Mouse (Mus musculus): ENCODE measurements around the gene Slc6a1. TPM values are rescaled to one million over a fixed set of nuclear protein-coding genes. Genes with fewer than 3 reads are reported as not detected.

The Slc6a1 gene
- polyA plus RNA-seq, 2 experiments, result 0.03 to 0.04 TPM

DNA sequence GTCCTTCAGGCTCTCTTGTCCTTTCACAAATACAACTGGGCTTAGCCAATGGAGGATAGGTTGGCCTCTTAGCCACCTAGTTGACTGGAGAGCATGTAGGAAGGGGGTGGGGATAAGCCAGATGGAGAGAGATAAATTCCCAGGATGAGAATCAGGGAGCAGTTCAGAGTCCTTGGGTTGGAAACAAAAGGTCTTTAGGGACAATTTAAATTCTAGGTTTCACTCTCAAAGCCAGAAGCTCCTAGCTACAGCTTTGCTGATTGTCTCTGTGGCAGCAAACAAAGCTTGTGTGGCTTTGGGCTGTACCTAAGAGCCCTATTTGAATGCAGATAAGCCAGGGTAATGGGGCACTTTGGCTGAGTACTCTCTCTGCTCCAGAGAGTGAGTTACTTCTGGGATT lies 16.2 kb upstream of the Slc6a1 start:
- no peaks in the 10 kb centered on the region for H3K27me3 ChIP-seq (ENCODE audit: control insufficient read depth, insufficient read depth, low read length)
- H3K4me1 ChIP-seq (replicated peaks; ENCODE audit: control insufficient read depth in 2 of 2, insufficient read depth in 2 of 2, low read length in 1 of 2), result no peaks in the 10 kb centered on the region
- H3K4me2 ChIP-seq (ENCODE audit: low read depth), result no peak overlapping the region
- DNase-seq (ENCODE audit: low read depth in 3 of 3, low spot score in 3 of 3) (no peak), ATAC-seq (ENCODE audit: insufficient read depth) (no peak)
- no peak for TF ChIP-seq CTCF (IDR thresholded peaks at IDR 0.05; ENCODE audit: low read depth)
- TF ChIP-seq EP300 (IDR thresholded peaks at IDR 0.05; ENCODE audit: low read depth), result no peak
- no peak overlapping the region for H3K27ac ChIP-seq
- H3K4me3 ChIP-seq (ENCODE audit: insufficient read depth in 1 of 2, low read depth in 2 of 2, low read length in 2 of 2), result no peak overlapping the region
- no peak overlapping the region for H3K9ac ChIP-seq (replicated peaks)
- no peaks in the 10 kb centered on the region for H3K9me3 ChIP-seq (ENCODE audit: control insufficient read depth, low read length)
- no peaks in the 10 kb centered on the region for H3K36me3 ChIP-seq (replicated peaks; ENCODE audit: control insufficient read depth, insufficient read depth, low read depth)

DNA sequence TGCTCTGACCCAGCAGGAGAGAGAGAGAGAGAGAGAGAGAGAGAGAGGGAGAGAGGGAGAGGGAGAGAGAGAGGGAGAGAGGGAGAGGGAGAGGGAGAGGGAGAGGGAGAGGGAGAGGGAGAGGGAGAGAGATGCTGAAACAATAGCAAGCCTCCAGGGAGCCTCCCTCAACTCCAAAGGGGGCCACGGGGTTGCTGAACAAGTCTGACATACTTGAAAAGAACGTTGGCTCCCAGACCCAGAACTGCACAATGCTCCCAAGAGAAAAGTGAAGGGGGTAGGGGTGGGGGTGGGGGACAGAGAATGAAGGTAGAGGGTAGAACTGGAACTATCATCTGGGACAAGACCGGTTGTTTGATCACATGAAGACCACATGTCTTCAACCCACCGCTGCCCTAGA lies 14.5 kb upstream of the Slc6a1 start:
- H3K4me3 ChIP-seq (ENCODE audit: insufficient read depth in 1 of 2, low read depth in 2 of 2, low read length in 2 of 2), result no peak overlapping the region
- DNase-seq (ENCODE audit: low read depth in 3 of 3, low spot score in 3 of 3), result no peak
- no peaks in the 10 kb centered on the region for H3K9me3 ChIP-seq (ENCODE audit: control insufficient read depth, low read length)
- 24% methylated on average over 4 of the region's 4 CpGs for WGBS (ENCODE audit: insufficient replicate concordance)
- no peak overlapping the region for H3K27ac ChIP-seq
- no peaks in the 10 kb centered on the region for H3K27me3 ChIP-seq (ENCODE audit: control insufficient read depth, insufficient read depth, low read length)
- H3K4me1 ChIP-seq (replicated peaks; ENCODE audit: control insufficient read depth in 2 of 2, insufficient read depth in 2 of 2, low read length in 1 of 2), result no peaks in the 10 kb centered on the region
- no peaks in the 10 kb centered on the region for H3K36me3 ChIP-seq (replicated peaks; ENCODE audit: control insufficient read depth, insufficient read depth, low read depth)
- H3K9ac ChIP-seq (replicated peaks), result no peak overlapping the region
- ATAC-seq (ENCODE audit: insufficient read depth), result no peak
- TF ChIP-seq CTCF (IDR thresholded peaks at IDR 0.05; ENCODE audit: low read depth) (no peak), EP300 (IDR thresholded peaks at IDR 0.05; ENCODE audit: low read depth) (no peak)
- no peak overlapping the region for H3K4me2 ChIP-seq (ENCODE audit: low read depth)

DNA sequence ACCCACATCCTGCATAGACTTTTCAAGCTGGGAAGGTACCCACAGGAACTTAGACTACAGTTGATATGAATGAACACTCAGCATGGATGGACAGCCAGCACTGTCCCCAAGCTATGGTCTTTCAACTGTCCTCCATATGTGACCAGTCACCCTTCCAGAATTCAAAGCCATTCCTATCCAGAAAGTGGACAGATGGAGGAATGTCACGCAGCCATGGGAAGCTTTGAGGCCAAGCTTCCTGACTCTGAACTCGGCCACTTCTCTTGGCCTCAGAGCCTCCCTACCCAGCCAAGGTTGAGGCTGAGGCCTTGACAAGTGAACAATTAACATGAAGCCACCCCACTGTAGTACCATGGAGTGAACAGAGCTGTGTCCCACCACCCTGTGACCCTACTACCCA lies 12.8 kb upstream of the Slc6a1 start:
- Histone ChIP-seq H3K27me3 (ENCODE audit: control insufficient read depth, insufficient read depth, low read length) (no peaks in the 10 kb centered on the region), H3K4me3 (ENCODE audit: insufficient read depth in 1 of 2, low read depth in 2 of 2, low read length in 2 of 2) (no peak overlapping the region), H3K9ac (replicated peaks) (no peak overlapping the region), H3K4me2 (ENCODE audit: low read depth) (no peak overlapping the region), H3K27ac (no peak overlapping the region), H3K9me3 (ENCODE audit: control insufficient read depth, low read length) (no peaks in the 10 kb centered on the region), H3K36me3 (replicated peaks; ENCODE audit: control insufficient read depth, insufficient read depth, low read depth) (no peaks in the 10 kb centered on the region), H3K4me1 (replicated peaks; ENCODE audit: control insufficient read depth in 2 of 2, insufficient read depth in 2 of 2, low read length in 1 of 2) (no peaks in the 10 kb centered on the region)
- ATAC-seq (ENCODE audit: insufficient read depth), result no peak
- no peak for TF ChIP-seq EP300 (IDR thresholded peaks at IDR 0.05; ENCODE audit: low read depth)
- no peak for TF ChIP-seq CTCF (IDR thresholded peaks at IDR 0.05; ENCODE audit: low read depth)
- DNase-seq (ENCODE audit: low read depth in 3 of 3, low spot score in 3 of 3), result no peak
- WGBS (ENCODE audit: insufficient replicate concordance), result 37% methylated on average over 2 of the region's 2 CpGs

DNA sequence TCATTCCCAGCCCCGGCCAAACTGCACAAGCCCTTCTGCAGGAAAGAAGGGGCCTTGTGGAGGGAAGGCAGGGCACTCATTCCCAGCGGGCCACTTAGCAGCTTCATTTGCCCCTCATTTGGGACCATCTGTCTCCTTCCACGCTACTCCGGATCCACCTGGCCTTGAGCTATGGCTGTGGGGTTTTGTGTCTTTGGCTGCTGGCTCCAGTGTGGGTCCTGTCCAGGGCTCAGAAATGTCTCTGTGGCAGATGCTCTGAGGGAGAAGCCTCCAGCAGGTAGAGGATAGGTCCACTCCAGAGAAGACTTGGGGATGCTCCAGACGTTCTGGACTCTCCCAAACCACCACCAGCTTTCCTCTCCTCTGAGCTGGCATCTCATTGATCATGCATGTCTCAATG lies 11.6 kb upstream of the Slc6a1 start:
- H3K36me3 ChIP-seq (replicated peaks; ENCODE audit: control insufficient read depth, insufficient read depth, low read depth), result no peaks in the 10 kb centered on the region
- no peaks in the 10 kb centered on the region for H3K27me3 ChIP-seq (ENCODE audit: control insufficient read depth, insufficient read depth, low read length)
- H3K4me1 ChIP-seq (replicated peaks; ENCODE audit: control insufficient read depth in 2 of 2, insufficient read depth in 2 of 2, low read length in 1 of 2), result no peaks in the 10 kb centered on the region
- TF ChIP-seq CTCF (IDR thresholded peaks at IDR 0.05; ENCODE audit: low read depth), result no peak
- TF ChIP-seq EP300 (IDR thresholded peaks at IDR 0.05; ENCODE audit: low read depth), result no peak
- DNase-seq (ENCODE audit: low read depth in 3 of 3, low spot score in 3 of 3) (no peak), ATAC-seq (ENCODE audit: insufficient read depth) (no peak)
- H3K4me3 ChIP-seq (ENCODE audit: insufficient read depth in 1 of 2, low read depth in 2 of 2, low read length in 2 of 2), result no peak overlapping the region
- no peak overlapping the region for H3K9ac ChIP-seq (replicated peaks)
- H3K9me3 ChIP-seq (ENCODE audit: control insufficient read depth, low read length), result no peaks in the 10 kb centered on the region
- WGBS (ENCODE audit: insufficient replicate concordance), result 44% methylated on average over 5 of the region's 5 CpGs
- no peak overlapping the region for H3K27ac ChIP-seq
- no peak overlapping the region for H3K4me2 ChIP-seq (ENCODE audit: low read depth)

DNA sequence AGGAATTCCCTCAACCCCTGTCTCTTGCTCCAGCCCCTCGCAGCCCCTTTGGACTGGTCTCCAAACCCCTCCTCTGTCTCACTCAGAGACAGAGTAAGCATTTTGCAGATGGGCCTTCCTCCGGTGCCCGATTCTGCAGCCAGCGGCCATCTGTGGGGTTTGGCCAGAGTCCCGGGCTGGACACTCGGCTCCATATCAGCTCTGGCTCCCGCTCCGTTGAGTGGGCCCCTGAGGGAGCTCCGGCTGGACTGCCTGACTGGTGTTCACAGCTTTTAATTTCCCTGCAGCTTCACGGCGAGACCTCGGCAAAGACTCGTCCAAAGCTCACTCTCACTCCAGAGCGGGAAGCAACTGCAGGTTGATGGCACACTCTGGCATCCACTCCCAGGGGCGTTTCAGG lies 10.2 kb upstream of the Slc6a1 start:
- no peak for ATAC-seq (ENCODE audit: insufficient read depth)
- DNase-seq (ENCODE audit: low read depth in 3 of 3, low spot score in 3 of 3), result no peak
- WGBS (ENCODE audit: insufficient replicate concordance), result 65% methylated on average over 15 of the region's 15 CpGs
- Histone ChIP-seq H3K27ac (no peak overlapping the region), H3K4me1 (replicated peaks; ENCODE audit: control insufficient read depth in 2 of 2, insufficient read depth in 2 of 2, low read length in 1 of 2) (no peaks in the 10 kb centered on the region), H3K4me3 (ENCODE audit: insufficient read depth in 1 of 2, low read depth in 2 of 2, low read length in 2 of 2) (no peak overlapping the region), H3K27me3 (ENCODE audit: control insufficient read depth, insufficient read depth, low read length) (no peaks in the 10 kb centered on the region), H3K36me3 (replicated peaks; ENCODE audit: control insufficient read depth, insufficient read depth, low read depth) (no peaks in the 10 kb centered on the region), H3K4me2 (ENCODE audit: low read depth) (no peak overlapping the region), H3K9me3 (ENCODE audit: control insufficient read depth, low read length) (no peaks in the 10 kb centered on the region), H3K9ac (replicated peaks) (no peak overlapping the region)
- no peak for TF ChIP-seq CTCF (IDR thresholded peaks at IDR 0.05; ENCODE audit: low read depth)
- no peak for TF ChIP-seq EP300 (IDR thresholded peaks at IDR 0.05; ENCODE audit: low read depth)
